Mouse (Mus musculus) ES-E14 (cell line): ENCODE data around the gene Nek6. TPM values are rescaled to one million over a fixed set of nuclear protein-coding genes. Genes with fewer than 3 reads are reported as not detected.

Source experiments
- DNase-seq: peaks from one replicate; pipeline ENCODE4 v3.0.0-alpha.2; 2013; ENCODE audit warnings: low read depth, low spot score
- H3K27ac ChIP-seq: 2 replicates; pipeline ENCODE4 v1.5.1; 2012; ENCODE audit warnings: low read depth, mild to moderate bottlenecking, low read length, moderate library complexity, mixed read lengths; ENCODE audit not compliant: poor library complexity, insufficient read depth, severe bottlenecking
- H3K36me3 ChIP-seq: 2 replicates; pipeline ENCODE4 v1.6.1; 2012; ENCODE audit warnings: mild to moderate bottlenecking, low read length, moderate library complexity, mixed read lengths; ENCODE audit not compliant: control insufficient read depth, poor library complexity, insufficient read depth, severe bottlenecking
- H3K4me1 ChIP-seq, 2 experiments: fragments of 150-350 bp in 1 of 2; sonication (generic) in 1 of 2; 2 replicates each; pipeline ENCODE4 v1.6.1; 2012; ENCODE audit warnings: low read length in 2 of 2, mild to moderate bottlenecking in 1 of 2, mixed read lengths in 1 of 2; ENCODE audit not compliant: control insufficient read depth in 2 of 2, insufficient read depth in 2 of 2, poor library complexity in 1 of 2
- H3K4me3 ChIP-seq, 2 experiments: fragments of 150-350 bp in 1 of 2; sonication (generic) in 1 of 2; 2 replicates each; pipeline ENCODE4 v1.5.1; 2012; ENCODE audit warnings: low read length in 2 of 2, low read depth in 1 of 2, mild to moderate bottlenecking in 1 of 2, mixed read lengths in 1 of 2; ENCODE audit not compliant: insufficient read depth in 1 of 2, poor library complexity in 1 of 2, severe bottlenecking in 1 of 2
- H3K9ac ChIP-seq: 2 replicates; pipeline ENCODE4 v1.6.1; 2012; ENCODE audit warnings: low read depth, mild to moderate bottlenecking, low read length, mixed read lengths; ENCODE audit not compliant: poor library complexity, insufficient read depth, severe bottlenecking
- H3K9me3 ChIP-seq: fragments of 150-350 bp; sonication (generic); 2 replicates; pipeline ENCODE4 v1.6.1; 2012; ENCODE audit warnings: low read depth, mild to moderate bottlenecking, low read length; ENCODE audit not compliant: control insufficient read depth, insufficient read depth
- CHD2 ChIP-seq: IDR thresholded peaks from 2 replicates; pipeline ENCODE4 v1.6.1; 2014; ENCODE audit warnings: mild to moderate bottlenecking, low read depth, low read length, inconsistent platforms
- HCFC1 ChIP-seq: IDR thresholded peaks from 2 replicates; pipeline ENCODE4 v1.6.1; 2012; ENCODE audit warnings: low read length, inconsistent platforms, borderline replicate concordance; ENCODE audit not compliant: insufficient read depth
- MAFK ChIP-seq: IDR thresholded peaks from 2 replicates; pipeline ENCODE4 v1.6.1; 2014; ENCODE audit warnings: mild to moderate bottlenecking, low read depth, low read length, inconsistent platforms; ENCODE audit not compliant: insufficient read depth
- ZC3H11A ChIP-seq: IDR thresholded peaks from 2 replicates; pipeline ENCODE4 v1.6.1; 2012; ENCODE audit warnings: low read depth, mild to moderate bottlenecking, inconsistent platforms, low read length, borderline replicate concordance
- ZNF384 ChIP-seq: IDR thresholded peaks from 2 replicates; pipeline ENCODE4 v1.6.1; 2012; ENCODE audit warnings: low read depth, low read length, inconsistent platforms
- in situ Hi-C, 2 experiments: fragments of 600-800 bp; cut with MboI; formaldehyde crosslinking; loops; one replicate each; pipeline ENCODE4 v1.15.1; 2025; ENCODE audit warnings: low sequenced_read_pairs in 2 of 2, inconsistent platforms in 1 of 2; ENCODE audit not compliant: unreplicated experiment in 2 of 2
- total RNA-seq: library from RNA; depleted of rRNA; stranded (reverse); fragments of 300-350 nt; gene quantifications from 2 replicates; pipeline ENCODE4 v1.2.3, GENCODE M21; 2012

The Nek6 gene
- total RNA-seq, 1 experiment: 16.9 TPM

DNA sequence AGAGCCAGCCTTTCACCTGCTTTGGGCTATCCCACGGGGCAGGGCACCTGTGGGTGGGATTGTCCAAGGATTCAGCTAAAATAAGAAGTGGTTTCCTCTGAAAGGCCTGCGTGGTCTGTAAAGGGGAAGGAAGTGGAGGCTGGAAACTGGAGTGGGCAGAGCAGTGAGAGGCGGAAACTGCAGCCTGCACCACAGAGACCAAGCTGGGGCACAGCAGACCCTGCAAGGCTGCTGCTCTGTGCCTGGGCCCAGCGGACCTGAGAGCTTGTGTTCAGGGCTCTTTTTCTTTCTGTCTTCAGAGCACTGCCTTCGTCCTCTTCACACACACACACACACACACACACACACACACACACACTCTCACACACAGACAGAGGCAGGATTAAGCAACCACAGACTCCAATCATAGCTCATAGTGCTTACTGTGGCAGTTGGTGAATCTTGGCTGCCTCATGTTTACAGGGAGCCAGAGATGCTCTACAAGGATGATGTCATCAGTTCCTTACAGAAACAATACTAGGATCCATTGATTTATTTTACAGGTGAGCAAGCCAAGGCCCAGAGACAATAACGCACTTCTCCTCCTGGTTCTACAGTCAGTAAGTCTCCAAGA, 30.2 kb upstream of the Nek6 start:
- DNase-seq: no peak
- in situ Hi-C loops: no loop called here
- Histone ChIP-seq H3K4me1 (peaks cover 0 to 1% of the 10 kb centered on the region in 2 experiments; a peak in 1 of 4 replicates), H3K36me3 (no peaks in the 10 kb centered on the region), H3K9ac (no peak overlapping the region), H3K4me3 (no peak overlapping the region), H3K27ac (no peak overlapping the region), H3K9me3 (no peaks in the 10 kb centered on the region)
- no peak for TF ChIP-seq ZC3H11A
- TF ChIP-seq ZNF384: no peak
- TF ChIP-seq HCFC1: no peak
- TF ChIP-seq CHD2: no peak
- TF ChIP-seq MAFK: no peak

DNA sequence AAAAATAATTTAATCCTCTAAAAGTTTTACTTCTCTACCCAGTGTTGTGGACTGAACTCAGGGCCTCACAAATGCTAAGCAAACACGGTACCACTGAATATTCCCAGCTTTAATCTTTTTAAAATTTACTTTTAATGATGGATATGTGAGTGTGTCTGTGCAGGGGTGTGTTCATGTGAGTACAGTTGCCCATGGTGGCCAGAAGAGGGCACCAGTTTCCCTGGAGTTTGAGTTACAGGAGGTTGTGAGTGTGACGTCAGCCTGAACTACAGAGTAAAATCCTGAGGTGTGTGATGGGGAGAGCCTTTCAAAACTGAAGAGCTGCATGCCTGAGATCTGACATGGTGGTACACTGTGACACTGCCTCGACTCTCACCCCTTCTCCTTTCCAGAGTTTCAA, 29.3 kb upstream of the Nek6 start:
- Histone ChIP-seq H3K4me3 (no peak overlapping the region), H3K27ac (no peak overlapping the region), H3K36me3 (no peaks in the 10 kb centered on the region), H3K9ac (no peak overlapping the region), H3K4me1 (peaks cover 0 to 2% of the 10 kb centered on the region in 2 experiments; a peak in 1 of 4 replicates), H3K9me3 (no peaks in the 10 kb centered on the region)
- peak; percentile 36 for DNase-seq
- in situ Hi-C loops: no loop called here
- TF ChIP-seq ZNF384 (no peak), ZC3H11A (peak; percentile 53; the same call in 1 of the 2 replicates)

DNA sequence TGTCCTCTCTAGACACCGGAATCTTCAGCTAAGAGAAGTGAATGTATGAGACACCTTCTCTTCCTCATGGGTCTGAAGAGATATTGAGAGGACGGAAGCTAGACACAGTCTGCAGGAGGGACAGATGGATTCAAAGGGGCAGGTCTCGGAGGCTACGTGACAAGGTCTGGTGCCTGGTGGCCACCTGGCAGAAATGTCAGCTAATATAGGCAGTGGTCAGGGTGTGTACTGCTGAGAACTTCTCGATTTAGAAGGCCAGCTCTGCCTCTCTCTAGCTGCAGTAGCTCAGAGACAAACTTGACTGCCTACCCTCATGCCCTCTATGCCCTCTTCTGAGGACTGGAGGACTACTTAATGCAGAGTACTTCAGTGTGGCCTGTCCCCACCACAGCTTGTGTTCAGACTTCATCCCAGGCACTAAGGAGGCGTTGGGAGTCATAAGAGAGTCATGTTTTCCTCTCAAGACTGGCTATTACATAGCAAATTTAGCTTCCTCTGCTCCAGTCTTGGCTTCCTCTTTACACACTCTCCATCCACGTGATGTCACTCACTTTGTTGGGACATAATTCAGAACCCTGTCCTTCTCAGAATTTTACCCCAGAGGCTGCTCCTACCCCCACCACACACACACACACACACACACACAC, 28.3 kb upstream of the Nek6 start:
- Histone ChIP-seq H3K9ac (no peak overlapping the region), H3K27ac (no peak overlapping the region), H3K9me3 (no peaks in the 10 kb centered on the region), H3K36me3 (no peaks in the 10 kb centered on the region), H3K4me3 (no peak overlapping the region), H3K4me1 (peaks cover 0 to 2% of the 10 kb centered on the region in 2 experiments; a peak in 1 of 4 replicates)
- TF ChIP-seq ZNF384 (no peak), CHD2 (no peak), ZC3H11A (no peak), MAFK (no peak), HCFC1 (no peak)
- in situ Hi-C loops: no loop called here
- DNase-seq: no peak

DNA sequence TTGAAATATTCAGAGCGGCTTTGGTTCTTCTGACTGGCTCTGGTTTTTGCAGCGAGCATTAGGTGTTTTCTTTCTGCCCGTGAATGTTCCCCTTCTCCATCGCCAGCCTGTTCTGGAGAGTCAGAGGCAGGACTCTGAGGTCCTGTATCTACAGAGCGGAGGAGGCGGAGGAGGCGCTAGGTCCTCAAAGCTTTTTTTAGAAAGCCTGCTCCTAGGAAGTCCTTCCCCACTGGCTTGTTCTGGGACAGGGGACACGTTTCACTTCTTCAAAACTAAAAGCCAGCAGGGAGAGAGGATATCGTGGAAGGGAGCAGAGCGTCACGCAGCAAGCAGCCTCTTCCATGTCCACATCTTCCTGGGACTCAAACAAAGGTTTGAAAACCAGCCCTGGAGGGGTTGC, 26.9 kb upstream of the Nek6 start:
- Histone ChIP-seq H3K9ac (no peak overlapping the region), H3K27ac (no peak overlapping the region), H3K36me3 (no peaks in the 10 kb centered on the region), H3K4me3 (no peak overlapping the region), H3K4me1 (peaks cover 0 to 2% of the 10 kb centered on the region in 2 experiments; a peak in 1 of 4 replicates), H3K9me3 (no peaks in the 10 kb centered on the region)
- DNase-seq: no peak
- in situ Hi-C loops: no loop called here
- no peak for TF ChIP-seq HCFC1
- no peak for TF ChIP-seq CHD2

DNA sequence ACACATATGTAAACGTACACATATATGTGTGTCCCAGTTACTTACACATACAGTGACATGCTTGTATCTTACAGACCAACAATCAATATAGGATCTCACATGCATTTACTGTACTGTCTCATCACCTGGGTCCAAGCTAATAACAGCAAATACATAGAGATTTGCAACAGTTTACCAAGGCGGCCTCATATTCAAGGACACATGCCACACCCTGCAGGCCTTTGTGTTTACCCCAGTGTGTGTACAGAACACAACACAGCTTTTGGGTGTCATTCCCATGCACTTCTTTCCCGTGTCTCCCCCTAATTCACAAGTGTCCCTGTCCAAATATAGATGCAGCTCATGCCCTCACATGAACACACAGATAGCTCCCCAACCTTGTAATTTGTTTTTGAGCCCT, 26.0 kb upstream of the Nek6 start:
- no peaks in the 10 kb centered on the region for H3K36me3 ChIP-seq
- H3K4me1 ChIP-seq: peaks cover 0 to 2% of the 10 kb centered on the region in 2 experiments; a peak in 1 of 4 replicates
- no peak overlapping the region for H3K27ac ChIP-seq
- no peak overlapping the region for H3K4me3 ChIP-seq
- DNase-seq: no peak
- no peak overlapping the region for H3K9ac ChIP-seq
- no peaks in the 10 kb centered on the region for H3K9me3 ChIP-seq
- TF ChIP-seq MAFK: no peak
- no peak for TF ChIP-seq ZC3H11A
- no peak for TF ChIP-seq HCFC1
- no peak for TF ChIP-seq CHD2
- TF ChIP-seq ZNF384: no peak
- in situ Hi-C loops: no loop called here
